Mouse (Mus musculus): ENCODE results near the gene Gm21973.

- TF ChIP-seq CTCF (IDR thresholded peaks at IDR 0.05; ENCODE audit: extremely low read depth, insufficient read length, insufficient replicate concordance, low read depth, low read length) = no peak
- TF ChIP-seq POLR2A (IDR thresholded peaks at IDR 0.05; ENCODE audit: low read depth, low read length) = no peak
Measured at GRCm38 (mm10) chr15:10375404-10375803, 50.2 kb downstream of the Gm21973 start.

Data from small intestine, adult 2 months (tissue).